Mouse (Mus musculus) E14TG2a.4 (cell line): ENCODE measurements at regions not wholly inside any gene's neighbourhood (a gene's known extent, or its start where the extent isn't known, plus 50 kb on each side); places are given as distances from the start of the nearest gene placed in this dataset.

ENCODE experiments used
- H3K27me3 ChIP-seq: 2 replicates; pipeline ENCODE4 v1.6.1; 2014; ENCODE audit warnings: low read length, control low read depth; ENCODE audit not compliant: insufficient read depth
- H3K36me3 ChIP-seq: 2 replicates; pipeline ENCODE4 v1.6.1; 2014; ENCODE audit warnings: low read length, control low read depth; ENCODE audit not compliant: insufficient read depth
- H3K4me1 ChIP-seq: replicated peaks from 2 replicates; pipeline ENCODE4 v1.6.1; 2014; ENCODE audit warnings: low read depth, low read length, control low read depth
- H3K4me3 ChIP-seq: replicated peaks from 2 replicates; pipeline ENCODE4 v1.5.1; 2014; ENCODE audit warnings: mild to moderate bottlenecking, low read length
- H3K9me3 ChIP-seq: 2 replicates; pipeline ENCODE4 v1.6.1; 2014; ENCODE audit warnings: low read length, control low read depth
- CTCF ChIP-seq: conservative IDR thresholded peaks from 2 replicates; pipeline ENCODE4 v1.5.1; 2014; ENCODE audit warnings: low read length
- NANOG ChIP-seq: IDR thresholded peaks from 2 replicates; pipeline ENCODE4 v1.6.1; 2014; ENCODE audit warnings: borderline replicate concordance, low read length, mixed read lengths
- POU5F1 ChIP-seq: IDR thresholded peaks from 2 replicates; pipeline ENCODE4 v1.6.1; 2014; ENCODE audit warnings: low read length, borderline replicate concordance

GRCm38 (mm10) chr10:19533846-19534245 lies 57.9 kb upstream of the Ifngr1 start:
- H3K27me3 ChIP-seq, result no peaks in the 10 kb centered on the region
- H3K4me1 ChIP-seq, result no peaks in the 10 kb centered on the region
- no peak overlapping the region for H3K4me3 ChIP-seq
- H3K9me3 ChIP-seq, result peaks cover 31% of the 10 kb centered on the region
- TF ChIP-seq CTCF (no peak), NANOG (no peak), POU5F1 (no peak)
- no peaks in the 10 kb centered on the region for H3K36me3 ChIP-seq
